Mouse (Mus musculus) effector memory CD4-positive, alpha-beta T cell, adult 5 months (primary cell): Measurements from ENCODE around the gene Rab39b. TPM values are rescaled to one million over a fixed set of nuclear protein-coding genes. Genes with fewer than 3 reads are reported as not detected.

Experiments used
- polyA plus RNA-seq: library from polyadenylated mRNA; unstranded; fragments of 100-300 nt; shearing (Covaris generic); gene quantifications from one replicate; pipeline ENCODE4 v1.2.1, GENCODE M21; 2017

Gene Rab39b
- 3.2 TPM for polyA plus RNA-seq

GRCm38 (mm10) chrX:75577582-75578324, at the start of gene Rab39b:
Gene Rab39b, minus strand, starts transcription at chrX:75578231.

Other genes starting within 250 kb of the Rab39b start
- 49.7 TPM for gene Fundc2, start 195.8 kb downstream of the Rab39b start, polyA plus RNA-seq
- 0.10 TPM for gene F8, start 195.6 kb downstream of the Rab39b start, polyA plus RNA-seq
- gene Cmc4, start 161.6 kb downstream of the Rab39b start, polyA plus RNA-seq = 9.4 TPM
- gene Mtcp1, start 161.6 kb downstream of the Rab39b start, polyA plus RNA-seq = 9.9 TPM
- gene Brcc3, start 161.6 kb downstream of the Rab39b start, polyA plus RNA-seq = 49.0 TPM
- gene Vbp1, start 63.9 kb downstream of the Rab39b start, polyA plus RNA-seq = 163 TPM